Mouse (Mus musculus): ENCODE results near the gene Tnf. TPM values are rescaled to one million over a fixed set of nuclear protein-coding genes. Genes with fewer than 3 reads are reported as not detected.

Tnf gene
- total RNA-seq, 2 experiments from 2014 or later = 1.3 to 1.4 TPM

DNA sequence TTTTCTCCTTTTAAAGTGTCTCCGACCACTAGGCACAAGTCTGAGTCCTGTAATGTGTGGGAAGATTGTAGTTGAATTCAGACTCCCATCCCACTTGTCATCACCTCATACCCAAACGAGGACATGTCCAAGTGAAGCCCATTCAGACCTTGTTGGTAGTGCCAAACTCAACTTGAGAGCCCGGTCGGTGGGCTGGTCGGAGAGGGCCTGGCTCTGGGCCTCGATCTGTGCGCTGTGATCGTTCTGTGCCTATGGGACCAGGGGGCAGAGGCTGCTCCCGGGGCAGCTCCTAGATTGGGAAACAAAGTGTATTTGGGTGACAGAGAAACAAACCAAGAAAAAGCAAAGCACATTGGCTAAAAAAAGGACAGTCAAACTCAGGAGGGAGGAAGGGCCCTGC is 48.7 kb downstream of the Tnf start:
- no peak for DNase-seq

- no peak for DNase-seq
These were observed 49.7 kb downstream of the Tnf start for GRCm38 (mm10) chr17:35152121-35152520.

Small RNA genes lying within 50 kb of the gene (microRNA-seq; reads per million reads assigned to microRNA genes)
- gene Mir6973a (not detected), gene Mir6974 (not detected), gene Mir6975 (not detected), gene Mir8094 (not detected)

Other genes starting within 250 kb of the Tnf start
- 10 to 100 TPM; 16.4 to 32.9 TPM for gene Hspa1b, start 242.8 kb downstream of the Tnf start, total RNA-seq (2021)
- gene Gm20481, start 232.1 kb downstream of the Tnf start, total RNA-seq (2021) = not detected
- 10 to 100 TPM in 1 of 2 experiments, 1 to 10 TPM in 1; 7.3 to 13.6 TPM for gene Hspa1a, start 229.9 kb downstream of the Tnf start, total RNA-seq (2021)
- gene Hspa1l, start 229.3 kb downstream of the Tnf start, total RNA-seq (2021) = 1 to 10 TPM in 1 of 2 experiments, under 1 TPM in 1; 0.75 to 1.4 TPM
- 10 to 100 TPM; 39.0 to 42.8 TPM for gene Lsm2, start 220.1 kb downstream of the Tnf start, total RNA-seq (2021)
- 10 to 100 TPM; 56.5 to 63.0 TPM for gene Vars, start 201.0 kb downstream of the Tnf start, total RNA-seq (2021)
- gene Vwa7, start 185.4 kb downstream of the Tnf start, total RNA-seq (2021) = 1 to 10 TPM in 1 of 2 experiments, under 1 TPM in 1; 0.72 to 1.5 TPM
- 1 to 10 TPM; 1.1 to 1.6 TPM for gene Sapcd1, start 174.0 kb downstream of the Tnf start, total RNA-seq (2021)
- 1 to 10 TPM; 2.3 to 5.0 TPM for gene Msh5, start 155.3 kb downstream of the Tnf start, total RNA-seq (2021)
- gene Clic1, start 152.0 kb downstream of the Tnf start, total RNA-seq (2021) = 100 to 1,000 TPM in 1 of 2 experiments, 10 to 100 TPM in 1; 95.6 to 105 TPM
- 10 to 100 TPM; 35.2 to 51.7 TPM for gene Ddah2, start 143.0 kb downstream of the Tnf start, total RNA-seq (2021)
- not detected for gene Ly6g6c, start 136.6 kb downstream of the Tnf start, total RNA-seq (2021)
- under 1 TPM; 0.24 to 0.30 TPM for gene Mpig6b, start 135.8 kb downstream of the Tnf start, total RNA-seq (2021)
- under 1 TPM in 1 of 2 experiments, not detected in 1; 0.27 TPM for gene Ly6g6e, start 125.1 kb downstream of the Tnf start, total RNA-seq (2021)
- gene Ly6g6d, start 123.9 kb downstream of the Tnf start, total RNA-seq (2021) = 1 to 10 TPM; 1.1 to 2.2 TPM
- gene Ly6g6f, start 116.4 kb downstream of the Tnf start, total RNA-seq (2021) = under 1 TPM in 1 of 2 experiments, not detected in 1; 0.48 TPM
- 10 to 100 TPM; 77.2 to 91.4 TPM for gene Abhd16a, start 112.7 kb downstream of the Tnf start, total RNA-seq (2021)
- gene Ly6g5c, start 93.7 kb downstream of the Tnf start, total RNA-seq (2021) = not detected
- under 1 TPM; 0.30 to 0.91 TPM for gene Ly6g5b, start 86.6 kb downstream of the Tnf start, total RNA-seq (2021)
- 10 to 100 TPM; 10.8 to 11.4 TPM for gene Gpank1, start 80.6 kb downstream of the Tnf start, total RNA-seq (2021)
- 100 to 1,000 TPM; 198 to 200 TPM for gene Csnk2b, start 80.0 kb downstream of the Tnf start, total RNA-seq (2021)
- 10 to 100 TPM; 26.0 to 28.5 TPM for gene D17H6S53E, start 75.6 kb downstream of the Tnf start, total RNA-seq (2021)
- gene Apom, start 70.0 kb downstream of the Tnf start, total RNA-seq (2021) = 100 to 1,000 TPM in 1 of 2 experiments, 10 to 100 TPM in 1; 44.8 to 115 TPM
- gene Bag6, start 66.8 kb downstream of the Tnf start, total RNA-seq (2021) = 100 to 1,000 TPM; 300 to 349 TPM
- gene Prrc2a, start 37.1 kb downstream of the Tnf start, total RNA-seq (2021) = 100 to 1,000 TPM; 182 to 212 TPM
- 1 to 10 TPM; 6.6 to 6.8 TPM for gene Aif1, start 25.9 kb downstream of the Tnf start, total RNA-seq (2021)
- gene Lst1, start 13.6 kb downstream of the Tnf start, total RNA-seq (2021) = 10 to 100 TPM in 1 of 2 experiments, 1 to 10 TPM in 1; 10.0 to 10.5 TPM
- 10 to 100 TPM; 11.5 to 12.6 TPM for gene Ltb, start 7.6 kb downstream of the Tnf start, total RNA-seq (2021)
- under 1 TPM; 0.81 to 0.97 TPM for gene Lta, start 3.3 kb upstream of the Tnf start, total RNA-seq (2021)
- gene Gm16181, start 18.8 kb upstream of the Tnf start, total RNA-seq (2021) = 1 to 10 TPM in 1 of 2 experiments, not detected in 1; 1.3 TPM
- 1 to 10 TPM; 5.6 to 9.4 TPM for gene Atp6v1g2, start 31.7 kb upstream of the Tnf start, total RNA-seq (2021)
- gene Nfkbil1, start 33.8 kb upstream of the Tnf start, total RNA-seq (2021) = 10 to 100 TPM; 17.3 to 17.5 TPM
- gene Ddx39b, start 39.7 kb upstream of the Tnf start, total RNA-seq (2021) = 100 to 1,000 TPM; 189 to 235 TPM
- gene H2-D1, start 60.7 kb upstream of the Tnf start, total RNA-seq (2021) = 100 to 1,000 TPM; 105 to 116 TPM
- gene H2-Q1, start 118.4 kb upstream of the Tnf start, total RNA-seq (2021) = 1 to 10 TPM; 1.4 to 1.5 TPM
- gene H2-Q2, start 140.2 kb upstream of the Tnf start, total RNA-seq (2021) = 1 to 10 TPM in 1 of 2 experiments, under 1 TPM in 1; 0.70 to 1.4 TPM
- 10 to 100 TPM; 18.5 to 22.0 TPM for gene H2-Q4, start 177.6 kb upstream of the Tnf start, total RNA-seq (2021)
- gene H2-Q6, start 222.8 kb upstream of the Tnf start, total RNA-seq (2021) = 1 to 10 TPM; 3.2 to 4.6 TPM
- 1 to 10 TPM; 5.1 to 5.2 TPM for gene H2-Q7, start 237.1 kb upstream of the Tnf start, total RNA-seq (2021)